Comparison of ENCODE assay signal across 9 mouse cellular contexts in the genomic region with DNA sequence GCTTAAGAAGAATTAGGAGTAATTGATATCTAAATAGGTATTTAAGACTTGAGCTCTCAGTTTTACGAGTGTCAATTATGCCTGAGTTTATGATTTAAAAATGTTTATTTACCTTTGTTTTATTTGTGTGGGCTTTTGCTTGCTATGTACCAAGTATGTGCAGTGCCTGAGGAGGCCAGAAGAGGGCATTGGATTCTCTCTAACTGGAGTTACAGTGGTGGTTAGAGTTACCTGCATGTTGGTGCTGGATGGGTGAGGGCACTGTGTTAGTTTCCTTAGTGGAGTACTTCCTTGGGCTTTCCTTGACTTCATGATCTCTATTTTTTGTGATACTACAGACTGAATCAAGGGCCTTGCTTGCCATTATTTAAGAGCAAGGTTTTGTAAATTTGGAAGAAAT. TPM values are rescaled to one million over a fixed set of nuclear protein-coding genes. Genes with fewer than 3 reads are reported as not detected.
DNase-seq lines count a peak whose midpoint lies in the region; ATAC-seq lines count a peak whose summit lies in the region.
"Had no signal": no experiment of that assay in that cellular context is flagged by ENCODE, and none has a peak within 500 bp of the region (broad histone marks: within the 10 kb centered on the region; RNA-seq: fewer than 3 reads in every experiment).

No protein-coding gene starts in this region.

- H3K4me2 ChIP-seq in heart, embryonic 12.5 days: no peak overlapping the region
- H3K4me2 ChIP-seq in embryonic facial prominence, embryonic 11.5 days (ENCODE audit: low read depth, low read length): no peak overlapping the region
- H3K4me2 ChIP-seq: hindbrain, embryonic 15.5 days had no signal

- no peaks in the 10 kb centered on the region for H3K4me1 ChIP-seq in heart, embryonic 12.5 days (replicated peaks)
- no peaks in the 10 kb centered on the region for H3K4me1 ChIP-seq in embryonic facial prominence, embryonic 11.5 days (ENCODE audit: control insufficient read depth, insufficient read depth, low read length)
- H3K4me1 ChIP-seq: hindbrain, embryonic 15.5 days had no signal

- H3K27ac ChIP-seq in heart, embryonic 12.5 days (ENCODE audit: poor library complexity, severe bottlenecking): no peak overlapping the region
- no peak overlapping the region for H3K27ac ChIP-seq in embryonic facial prominence, embryonic 11.5 days (replicated peaks; ENCODE audit: low read depth, low read length)
- H3K27ac ChIP-seq: hindbrain, embryonic 15.5 days had no signal

- 0 out of 2 replicates have a peak, but pooled peaks cover 3% of the 10 kb centered on the region for H3K9me3 ChIP-seq in heart, embryonic 12.5 days (replicated peaks)
- H3K9me3 ChIP-seq in embryonic facial prominence, embryonic 11.5 days (replicated peaks; ENCODE audit: control insufficient read depth, low read length): no peaks in the 10 kb centered on the region
- H3K9me3 ChIP-seq: hindbrain, embryonic 15.5 days had no signal

- 70% methylated on average over 1 of the region's 1 CpGs for WGBS in heart, embryonic 12.5 days
- 69% methylated on average over 1 of the region's 1 CpGs for WGBS in embryonic facial prominence, embryonic 11.5 days

- no peak overlapping the region for H3K4me3 ChIP-seq in heart, embryonic 12.5 days
- no peak overlapping the region for H3K4me3 ChIP-seq in embryonic facial prominence, embryonic 11.5 days (ENCODE audit: low read depth, low read length)
- H3K4me3 ChIP-seq: hindbrain, embryonic 15.5 days had no signal

- DNase-seq in heart, adult 11 months: peak; percentile 71
- peak; percentile 30 for DNase-seq in right cerebral cortex, postnatal 14 days
- no peak for DNase-seq in right cerebral cortex, postnatal 25 days
- DNase-seq in embryonic facial prominence, embryonic 11.5 days (ENCODE audit: low spot score): peak; percentile 37
- no peak for DNase-seq in urinary bladder, postnatal 36 days (ENCODE audit: low spot score in 2 of 2)
- no peak for DNase-seq in ovary, postnatal 10 days (ENCODE audit: low spot score)

- no peak overlapping the region for H3K9ac ChIP-seq in heart, embryonic 12.5 days
- no peak overlapping the region for H3K9ac ChIP-seq in embryonic facial prominence, embryonic 11.5 days (replicated peaks; ENCODE audit: low read length)
- H3K9ac ChIP-seq: hindbrain, embryonic 15.5 days had no signal

- ATAC-seq in heart, embryonic 12.5 days (ENCODE audit: insufficient number of reproducible peaks, low FRiP score): no peak
- ATAC-seq in embryonic facial prominence, embryonic 11.5 days (replicated peaks; ENCODE audit: insufficient number of reproducible peaks, low FRiP score, low TSS enrichment, low read depth): no peak
- ATAC-seq in megakaryocyte progenitor cell, adult 5-6 weeks (replicated peaks; ENCODE audit: poor library complexity): peak; percentile 82

- no peaks in the 10 kb centered on the region for H3K27me3 ChIP-seq in heart, embryonic 12.5 days (replicated peaks)
- no peaks in the 10 kb centered on the region for H3K27me3 ChIP-seq in embryonic facial prominence, embryonic 11.5 days (ENCODE audit: control insufficient read depth, insufficient read depth, low read length)
- H3K27me3 ChIP-seq: hindbrain, embryonic 15.5 days had no signal

- peaks cover 51% of the 10 kb centered on the region for H3K36me3 ChIP-seq in heart, embryonic 12.5 days
- 0 out of 2 replicates have a peak, but pooled peaks cover 2% of the 10 kb centered on the region for H3K36me3 ChIP-seq in embryonic facial prominence, embryonic 11.5 days (replicated peaks; ENCODE audit: control insufficient read depth, insufficient read depth, low read depth, low read length)

RNA-seq across cellular contexts. Expression of a gene that starts 10.6 kb away (rescaled TPM):
- polyA plus RNA-seq in heart, embryonic 12.5 days (2016; fragmentation: Nextera tagmentation; extraction: Ambion mirVana): 29.6 and 31.7 TPM in 2 replicates
- 41.1 and 42.9 TPM in 2 replicates for polyA plus RNA-seq in embryonic facial prominence, embryonic 11.5 days (2014; fragmentation: Nextera tagmentation; extraction: Ambion mirVana)
- total RNA-seq in megakaryocyte progenitor cell, adult 5-6 weeks (2015): 10.9 and 12.2 TPM in 2 replicates
- 14.5 and 18.3 TPM in 2 replicates for total RNA-seq in megakaryocyte progenitor cell, adult 5-6 weeks (2017)

RNA-seq across cellular contexts. Expression of a gene that starts 25.8 kb away (rescaled TPM):
- polyA plus RNA-seq in heart, embryonic 12.5 days (2016; fragmentation: Nextera tagmentation; extraction: Ambion mirVana): 20.4 and 23.2 TPM in 2 replicates
- polyA plus RNA-seq in embryonic facial prominence, embryonic 11.5 days (2014; fragmentation: Nextera tagmentation; extraction: Ambion mirVana): 16.2 and 19.2 TPM in 2 replicates
- total RNA-seq in megakaryocyte progenitor cell, adult 5-6 weeks (2015): 47.6 and 64.8 TPM in 2 replicates
- total RNA-seq in megakaryocyte progenitor cell, adult 5-6 weeks (2017): 29.3 and 36.7 TPM in 2 replicates

Comparison
In these comparisons a context has a peak if more than half of its experiments do, and no peak if none do; other contexts are left out.
1. DNase-seq: peak in heart, adult 11 months (single experiment), right cerebral cortex, postnatal 14 days (single experiment) and embryonic facial prominence, embryonic 11.5 days (single experiment); none in right cerebral cortex, postnatal 25 days (single experiment), urinary bladder, postnatal 36 days (0 of 2) and ovary, postnatal 10 days (single experiment).